Mouse (Mus musculus) ES-E14 (cell line): ENCODE measurements around the gene Itsn2. TPM values are rescaled to one million over a fixed set of nuclear protein-coding genes. Genes with fewer than 3 reads are reported as not detected.

Experiments
- DNase-seq: peaks from one replicate; pipeline ENCODE4 v3.0.0-alpha.2; 2013; ENCODE audit warnings: low read depth, low spot score
- H3K27ac ChIP-seq: 2 replicates; pipeline ENCODE4 v1.5.1; 2012; ENCODE audit warnings: low read depth, mild to moderate bottlenecking, low read length, moderate library complexity, mixed read lengths; ENCODE audit not compliant: poor library complexity, insufficient read depth, severe bottlenecking
- H3K36me3 ChIP-seq: 2 replicates; pipeline ENCODE4 v1.6.1; 2012; ENCODE audit warnings: mild to moderate bottlenecking, low read length, moderate library complexity, mixed read lengths; ENCODE audit not compliant: control insufficient read depth, poor library complexity, insufficient read depth, severe bottlenecking
- H3K4me1 ChIP-seq, 2 experiments: fragments of 150-350 bp in 1 of 2; sonication (generic) in 1 of 2; 2 replicates each; pipeline ENCODE4 v1.6.1; 2012; ENCODE audit warnings: low read length in 2 of 2, mild to moderate bottlenecking in 1 of 2, mixed read lengths in 1 of 2; ENCODE audit not compliant: control insufficient read depth in 2 of 2, insufficient read depth in 2 of 2, poor library complexity in 1 of 2
- H3K4me3 ChIP-seq, 2 experiments: fragments of 150-350 bp in 1 of 2; sonication (generic) in 1 of 2; 2 replicates each; pipeline ENCODE4 v1.5.1; 2012; ENCODE audit warnings: low read length in 2 of 2, low read depth in 1 of 2, mild to moderate bottlenecking in 1 of 2, mixed read lengths in 1 of 2; ENCODE audit not compliant: insufficient read depth in 1 of 2, poor library complexity in 1 of 2, severe bottlenecking in 1 of 2
- H3K9ac ChIP-seq: 2 replicates; pipeline ENCODE4 v1.6.1; 2012; ENCODE audit warnings: low read depth, mild to moderate bottlenecking, low read length, mixed read lengths; ENCODE audit not compliant: poor library complexity, insufficient read depth, severe bottlenecking
- H3K9me3 ChIP-seq: fragments of 150-350 bp; sonication (generic); 2 replicates; pipeline ENCODE4 v1.6.1; 2012; ENCODE audit warnings: low read depth, mild to moderate bottlenecking, low read length; ENCODE audit not compliant: control insufficient read depth, insufficient read depth
- CHD2 ChIP-seq: IDR thresholded peaks from 2 replicates; pipeline ENCODE4 v1.6.1; 2014; ENCODE audit warnings: mild to moderate bottlenecking, low read depth, low read length, inconsistent platforms
- HCFC1 ChIP-seq: IDR thresholded peaks from 2 replicates; pipeline ENCODE4 v1.6.1; 2012; ENCODE audit warnings: low read length, inconsistent platforms, borderline replicate concordance; ENCODE audit not compliant: insufficient read depth
- MAFK ChIP-seq: IDR thresholded peaks from 2 replicates; pipeline ENCODE4 v1.6.1; 2014; ENCODE audit warnings: mild to moderate bottlenecking, low read depth, low read length, inconsistent platforms; ENCODE audit not compliant: insufficient read depth
- ZC3H11A ChIP-seq: IDR thresholded peaks from 2 replicates; pipeline ENCODE4 v1.6.1; 2012; ENCODE audit warnings: low read depth, mild to moderate bottlenecking, inconsistent platforms, low read length, borderline replicate concordance
- ZNF384 ChIP-seq: IDR thresholded peaks from 2 replicates; pipeline ENCODE4 v1.6.1; 2012; ENCODE audit warnings: low read depth, low read length, inconsistent platforms
- in situ Hi-C, 2 experiments: fragments of 600-800 bp; cut with MboI; formaldehyde crosslinking; loops; one replicate each; pipeline ENCODE4 v1.15.1; 2025; ENCODE audit warnings: low sequenced_read_pairs in 2 of 2, inconsistent platforms in 1 of 2; ENCODE audit not compliant: unreplicated experiment in 2 of 2
- total RNA-seq: library from RNA; depleted of rRNA; stranded (reverse); fragments of 300-350 nt; gene quantifications from 2 replicates; pipeline ENCODE4 v1.2.3, GENCODE M21; 2012

Itsn2 gene
- total RNA-seq, 1 experiment, result 35.4 TPM

GRCm38 (mm10) chr12:4592025-4592424, 413 bp upstream of the Itsn2 start:
- H3K9me3 ChIP-seq, result no peaks in the 10 kb centered on the region
- no peak for DNase-seq
- no peak overlapping the region for H3K27ac ChIP-seq
- in situ Hi-C loops, result no loop called here
- peaks cover 0 to 2% of the 10 kb centered on the region in 2 experiments; a peak in 1 of 4 replicates for H3K4me1 ChIP-seq
- H3K9ac ChIP-seq, result no peak overlapping the region
- H3K4me3 ChIP-seq, result peak overlapping the region in 1 of 2 experiments; percentile 79; a peak in 2 of 4 replicates
- no peaks in the 10 kb centered on the region for H3K36me3 ChIP-seq
- no peak for TF ChIP-seq CHD2

- no peak for TF ChIP-seq CHD2
- TF ChIP-seq ZNF384, result no peak
- Histone ChIP-seq H3K4me1 (no peaks in the 10 kb centered on the region), H3K27ac (no peak overlapping the region; the same call in 1 of the 2 replicates), H3K9me3 (no peaks in the 10 kb centered on the region), H3K9ac (peak overlapping the region; percentile 89), H3K36me3 (no peaks in the 10 kb centered on the region), H3K4me3 (peak overlapping the region; percentile 79 to 91)
- in situ Hi-C loops, result no loop called here
- no peak for DNase-seq
Measured at GRCm38 (mm10) chr12:4593166-4593929, 910 bp downstream of the Itsn2 start.

GRCm38 (mm10) chr12:4593930-4594391, 1.5 kb downstream of the Itsn2 start:
- H3K9ac ChIP-seq, result no peak overlapping the region; the same call in 1 of the 2 replicates
- no peaks in the 10 kb centered on the region for H3K36me3 ChIP-seq
- H3K27ac ChIP-seq, result no peak overlapping the region
- H3K9me3 ChIP-seq, result no peaks in the 10 kb centered on the region
- in situ Hi-C loops, result no loop called here
- H3K4me3 ChIP-seq, result peak overlapping the region; percentile 79 to 91
- H3K4me1 ChIP-seq, result peaks cover 0 to 2% of the 10 kb centered on the region in 2 experiments; a peak in 1 of 4 replicates
- DNase-seq, result no peak
- TF ChIP-seq HCFC1 (no peak), CHD2 (no peak), ZC3H11A (no peak), MAFK (no peak)

- no peak for TF ChIP-seq MAFK
- no peak for TF ChIP-seq HCFC1
- TF ChIP-seq ZC3H11A, result no peak
- TF ChIP-seq CHD2, result no peak
- TF ChIP-seq ZNF384, result no peak
- Histone ChIP-seq H3K9me3 (no peaks in the 10 kb centered on the region), H3K27ac (no peak overlapping the region), H3K4me3 (no peak overlapping the region), H3K36me3 (no peaks in the 10 kb centered on the region), H3K9ac (no peak overlapping the region), H3K4me1 (peaks cover 0 to 4% of the 10 kb centered on the region in 2 experiments; a peak in 1 of 4 replicates)
- DNase-seq, result no peak
- in situ Hi-C loops, result no loop called here
Measured at GRCm38 (mm10) chr12:4595055-4595454, 2.6 kb downstream of the Itsn2 start.
